Mouse (Mus musculus): ENCODE data around the gene Trarg1.
A peak's percentile ranks its signal among the peaks of the same experiment; 100 is the strongest.
"Not testable (repeated sequence)": the region's sequence is repeated elsewhere in the genome, so short reads cannot be mapped to it uniquely, and the experiment has no call there.

The Trarg1 gene

GRCm38 (mm10) chr11:76679508-76679907 is at the start of gene Trarg1:
Trarg1 (plus strand) TSS chr11:76679808.
- DNase-seq: not testable (repeated sequence)

GRCm38 (mm10) chr11:76630023-76630422 is 49.6 kb upstream of the Trarg1 start:
- DNase-seq: no peak

- DNase-seq: no peak
These were observed 49.1 kb upstream of the Trarg1 start for GRCm38 (mm10) chr11:76630487-76630886.

GRCm38 (mm10) chr11:76639269-76639985 is 40.2 kb upstream of the Trarg1 start:
- DNase-seq: no peak

- no peak for DNase-seq
These were observed 39.4 kb upstream of the Trarg1 start for GRCm38 (mm10) chr11:76640231-76640630.

- no peak for DNase-seq
These were observed 35.4 kb upstream of the Trarg1 start for GRCm38 (mm10) chr11:76644257-76644656.

- no peak for DNase-seq
These were observed 34.6 kb upstream of the Trarg1 start for GRCm38 (mm10) chr11:76645036-76645435.

- peak; percentile 47 to 63 for DNase-seq
These were observed 33.7 kb upstream of the Trarg1 start for GRCm38 (mm10) chr11:76645955-76646354.

- DNase-seq: no peak
These were observed 32.5 kb upstream of the Trarg1 start for GRCm38 (mm10) chr11:76647062-76647461.

- peak; percentile 16 to 35 for DNase-seq
These were observed 32.1 kb upstream of the Trarg1 start for GRCm38 (mm10) chr11:76647500-76647899.

GRCm38 (mm10) chr11:76650862-76651560 is 28.6 kb upstream of the Trarg1 start:
- DNase-seq: no peak

GRCm38 (mm10) chr11:76652838-76653334 is 26.7 kb upstream of the Trarg1 start:
- no peak for DNase-seq

- DNase-seq: no peak
These were observed 24.5 kb upstream of the Trarg1 start for GRCm38 (mm10) chr11:76655106-76655505.

GRCm38 (mm10) chr11:76657450-76657970 is 22.1 kb upstream of the Trarg1 start:
- DNase-seq: no peak

- DNase-seq: no peak
These were observed 20.3 kb upstream of the Trarg1 start for GRCm38 (mm10) chr11:76659138-76659930.

GRCm38 (mm10) chr11:76661790-76662468 is 17.7 kb upstream of the Trarg1 start:
- DNase-seq: no peak

- DNase-seq: no peak
These were observed 13.5 kb upstream of the Trarg1 start for GRCm38 (mm10) chr11:76666002-76666649.

- no peak for DNase-seq
These were observed 11.8 kb upstream of the Trarg1 start for GRCm38 (mm10) chr11:76667807-76668206.

GRCm38 (mm10) chr11:76671871-76672475 is 7.6 kb upstream of the Trarg1 start, which contains the start of gene Bhlha9:
Bhlha9 (plus strand) TSS chr11:76672470.
- no peak for DNase-seq

GRCm38 (mm10) chr11:76672561-76673384 is 6.8 kb upstream of the Trarg1 start:
- no peak for DNase-seq

All from thymus, adult 18-20 months (tissue).